Mouse (Mus musculus) MEL (cell line): Measurements from ENCODE around the gene Hoxa9. TPM values are rescaled to one million over a fixed set of nuclear protein-coding genes. Genes with fewer than 3 reads are reported as not detected.

Experiments used
- DNase-seq: peaks from one replicate; pipeline ENCODE4 v3.0.0; 2011; ENCODE audit warnings: low read depth, low spot score
- H3K27ac ChIP-seq: 2 replicates; pipeline ENCODE4 v1.5.1; 2012; ENCODE audit warnings: low read depth, mild to moderate bottlenecking, control low read depth, low read length, moderate library complexity; ENCODE audit not compliant: control insufficient read depth
- H3K27me3 ChIP-seq, 2 experiments: fragments of 150-350 bp in 1 of 2; sonication (generic) in 1 of 2; 2 replicates each; pipeline ENCODE4 v1.6.1; 2012; ENCODE audit warnings: low read length in 2 of 2, mild to moderate bottlenecking in 2 of 2, improper control_type of control experiment in 1 of 2, moderate library complexity in 1 of 2; ENCODE audit not compliant: insufficient read depth in 2 of 2, control insufficient read depth in 1 of 2
- H3K36me3 ChIP-seq, 2 experiments: 2 replicates each; pipeline ENCODE4 v1.6.1; 2012 to 2014; ENCODE audit warnings: low read length in 2 of 2, improper control_type of control experiment in 1 of 2, inconsistent platforms in 1 of 2, mild to moderate bottlenecking in 1 of 2; ENCODE audit not compliant: insufficient read depth in 2 of 2, control insufficient read depth in 1 of 2
- H3K4me1 ChIP-seq, 2 experiments: fragments of 150-350 bp in 1 of 2; sonication (generic) in 1 of 2; 2 replicates each; pipeline ENCODE4 v1.6.1; 2012; ENCODE audit warnings: low read length in 2 of 2, improper control_type of control experiment in 1 of 2, mild to moderate bottlenecking in 1 of 2; ENCODE audit not compliant: insufficient read depth in 2 of 2, control insufficient read depth in 1 of 2
- H3K4me3 ChIP-seq, 2 experiments: fragments of 150-350 bp in 1 of 2; sonication (generic) in 1 of 2; 2 replicates each; pipeline ENCODE4 v1.5.1; 2012; ENCODE audit warnings: low read depth in 2 of 2, low read length in 2 of 2, mild to moderate bottlenecking in 2 of 2, moderate library complexity in 2 of 2, control low read depth in 1 of 2, improper control_type of control experiment in 1 of 2; ENCODE audit not compliant: control insufficient read depth in 1 of 2, insufficient read depth in 1 of 2
- H3K79me2 ChIP-seq: 2 replicates; pipeline ENCODE4 v1.6.1; 2012; ENCODE audit warnings: mild to moderate bottlenecking, low read length, moderate library complexity; ENCODE audit not compliant: control insufficient read depth, poor library complexity, insufficient read depth
- H3K9ac ChIP-seq: 2 replicates; pipeline ENCODE4 v1.6.1; 2012; ENCODE audit warnings: low read depth, mild to moderate bottlenecking, control low read depth, low read length, moderate library complexity; ENCODE audit not compliant: control insufficient read depth, poor library complexity, severe bottlenecking
- H3K9me3 ChIP-seq: fragments of 150-350 bp; sonication (generic); replicated peaks from 2 replicates; pipeline ENCODE4 v1.6.1; 2012; ENCODE audit warnings: mild to moderate bottlenecking, low read length, improper control_type of control experiment, moderate library complexity; ENCODE audit not compliant: insufficient read depth
- CHD1 ChIP-seq: IDR thresholded peaks from 2 replicates; pipeline ENCODE4 v1.6.1; 2012; ENCODE audit warnings: low read depth, mild to moderate bottlenecking, inconsistent platforms, low read length, improper control_type of control experiment
- CHD2 ChIP-seq: IDR thresholded peaks from 2 replicates; pipeline ENCODE4 v1.6.1; 2011; ENCODE audit warnings: low read length, improper control_type of control experiment
- ELF1 ChIP-seq: IDR thresholded peaks from 2 replicates; pipeline ENCODE4 v1.6.1; 2014; ENCODE audit warnings: low read depth, mild to moderate bottlenecking, inconsistent platforms, low read length, improper control_type of control experiment, moderate library complexity
- EP300 ChIP-seq, 2 experiments: IDR thresholded peaks; 2 replicates each; pipeline ENCODE4 v1.6.1; 2011; ENCODE audit warnings: improper control_type of control experiment in 2 of 2, low read length in 2 of 2, low read depth in 1 of 2, mild to moderate bottlenecking in 1 of 2
- ETS1 ChIP-seq: IDR thresholded peaks from 2 replicates; pipeline ENCODE4 v1.6.1; 2012; ENCODE audit warnings: low read depth, mild to moderate bottlenecking, inconsistent platforms, low read length, improper control_type of control experiment, moderate library complexity
- GABPA ChIP-seq: IDR thresholded peaks from 2 replicates; pipeline ENCODE4 v1.6.1; 2012; ENCODE audit warnings: low read depth, mild to moderate bottlenecking, inconsistent platforms, low read length, improper control_type of control experiment, moderate library complexity
- HCFC1 ChIP-seq: IDR thresholded peaks from 2 replicates; pipeline ENCODE4 v1.6.1; 2012; ENCODE audit warnings: low read depth, mild to moderate bottlenecking, inconsistent platforms, low read length, improper control_type of control experiment, moderate library complexity
- JUND ChIP-seq: IDR thresholded peaks from 2 replicates; pipeline ENCODE4 v1.6.1; 2011; ENCODE audit warnings: low read depth, mild to moderate bottlenecking, improper control_type of control experiment, low read length
- MAZ ChIP-seq: IDR thresholded peaks from 2 replicates; pipeline ENCODE4 v1.6.1; 2012; ENCODE audit warnings: low read depth, mild to moderate bottlenecking, inconsistent platforms, low read length, improper control_type of control experiment
- MXI1 ChIP-seq: IDR thresholded peaks from 2 replicates; pipeline ENCODE4 v1.6.1; 2011; ENCODE audit warnings: mild to moderate bottlenecking, low read depth, low read length, improper control_type of control experiment
- NELFE ChIP-seq: IDR thresholded peaks from 2 replicates; pipeline ENCODE4 v1.6.1; 2011; ENCODE audit warnings: low read depth, low read length, improper control_type of control experiment
- POLR2A ChIP-seq, 2 experiments: IDR thresholded peaks; 2 replicates each; pipeline ENCODE4 v1.6.1; 2011 to 2012; ENCODE audit warnings: low read length in 2 of 2, mild to moderate bottlenecking in 2 of 2, control low read depth in 1 of 2, improper control_type of control experiment in 1 of 2, low read depth in 1 of 2, moderate library complexity in 1 of 2; ENCODE audit not compliant: control insufficient read depth in 1 of 2, insufficient read depth in 1 of 2, poor library complexity in 1 of 2
- POLR2AphosphoS5 ChIP-seq: IDR thresholded peaks from 2 replicates; pipeline ENCODE4 v1.6.1; 2012; ENCODE audit warnings: low read depth, borderline replicate concordance, mild to moderate bottlenecking, inconsistent platforms, low read length, moderate library complexity, mixed read lengths
- RAD21 ChIP-seq: IDR thresholded peaks from 2 replicates; pipeline ENCODE4 v1.6.1; 2011; ENCODE audit warnings: mild to moderate bottlenecking, low read depth, low read length, improper control_type of control experiment
- RCOR1 ChIP-seq: IDR thresholded peaks from 2 replicates; pipeline ENCODE4 v1.6.1; 2012; ENCODE audit warnings: low read depth, mild to moderate bottlenecking, inconsistent platforms, low read length, improper control_type of control experiment
- SIN3A ChIP-seq: IDR thresholded peaks from 2 replicates; pipeline ENCODE4 v1.6.1; 2012; ENCODE audit warnings: low read length, improper control_type of control experiment, inconsistent platforms
- SMC3 ChIP-seq: IDR thresholded peaks from 2 replicates; pipeline ENCODE4 v1.6.1; 2011; ENCODE audit warnings: low read depth, low read length, improper control_type of control experiment
- TBP ChIP-seq: IDR thresholded peaks from 2 replicates; pipeline ENCODE4 v1.8.0; 2011; ENCODE audit warnings: low read depth, low read length, improper control_type of control experiment
- TCF12 ChIP-seq: IDR thresholded peaks from 2 replicates; pipeline ENCODE4 v1.6.1; 2014; ENCODE audit warnings: low read depth, mild to moderate bottlenecking, inconsistent platforms, low read length, improper control_type of control experiment, moderate library complexity
- UBTF ChIP-seq: IDR thresholded peaks from 2 replicates; pipeline ENCODE4 v1.6.1; 2012; ENCODE audit warnings: low read depth, mild to moderate bottlenecking, inconsistent platforms, low read length, improper control_type of control experiment, moderate library complexity, borderline replicate concordance; ENCODE audit not compliant: insufficient read depth
- USF1 ChIP-seq: IDR thresholded peaks from 2 replicates; pipeline ENCODE4 v1.6.1; 2014; ENCODE audit warnings: low read depth, mild to moderate bottlenecking, inconsistent platforms, low read length, improper control_type of control experiment, moderate library complexity
- USF2 ChIP-seq, 2 experiments: IDR thresholded peaks; 2 replicates each; pipeline ENCODE4 v1.6.1; 2011 to 2012; ENCODE audit warnings: improper control_type of control experiment in 2 of 2, low read length in 2 of 2, borderline replicate concordance in 1 of 2, inconsistent platforms in 1 of 2, low read depth in 1 of 2, mild to moderate bottlenecking in 1 of 2; ENCODE audit not compliant: insufficient read depth in 1 of 2
- ZMIZ1 ChIP-seq: IDR thresholded peaks from 2 replicates; pipeline ENCODE4 v1.6.1; 2012; ENCODE audit warnings: low read depth, mild to moderate bottlenecking, inconsistent platforms, low read length, improper control_type of control experiment, moderate library complexity
- ZNF384 ChIP-seq: IDR thresholded peaks from 2 replicates; pipeline ENCODE4 v1.6.1; 2012; ENCODE audit warnings: low read depth, mild to moderate bottlenecking, inconsistent platforms, low read length, improper control_type of control experiment
- polyA plus RNA-seq, 2 experiments: library from polyadenylated mRNA; stranded (reverse) in 1 of 2; unstranded in 1 of 2; fragments of >175 nt in 1 of 2; fragments of >200 nt in 1 of 2; gene quantifications; 2 replicates each; pipeline versions ENCODE4 v1.2.1 to v1.2.4; 2012; ENCODE audit warnings: low replicate concordance in 2 of 2, low read depth in 1 of 2; ENCODE audit not compliant: insufficient read length in 2 of 2, insufficient read depth in 1 of 2, missing spikeins in 1 of 2
- total RNA-seq: library from RNA; depleted of rRNA; stranded (reverse); fragments of 300-350 nt; gene quantifications from 2 replicates; pipeline ENCODE4 v1.2.3, GENCODE M21; 2012

Hoxa9 gene
- total and polyA plus RNA-seq, 3 experiments, result not detected

DNA sequence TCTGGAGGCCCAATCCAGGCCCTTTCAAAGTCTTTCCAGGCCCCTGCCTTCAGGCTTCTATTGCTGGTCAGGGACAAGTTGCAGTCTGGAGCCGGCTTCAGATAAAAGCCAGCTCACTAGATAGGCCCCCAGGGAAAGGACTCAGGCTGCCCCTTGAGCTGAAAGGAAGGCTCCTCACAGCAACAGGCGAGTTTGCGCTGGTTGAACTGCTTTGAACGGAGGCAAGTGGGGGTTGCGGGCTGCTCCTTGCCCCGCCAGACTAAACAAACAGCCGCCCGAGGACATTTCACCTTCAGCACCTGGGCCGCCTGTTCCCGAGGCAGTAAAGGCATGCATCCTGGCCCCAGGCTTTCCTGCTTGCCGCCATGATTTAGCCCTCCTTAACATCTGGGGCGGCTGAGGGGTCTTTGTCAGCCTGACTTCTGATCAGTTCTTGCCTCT lies 12.8 kb upstream of the Hoxa9 start:
- DNase-seq, result no peak
- Histone ChIP-seq H3K79me2 (no peaks in the 10 kb centered on the region), H3K9me3 (no peaks in the 10 kb centered on the region), H3K4me3 (no peak overlapping the region), H3K27me3 (no peaks in the 10 kb centered on the region), H3K4me1 (no peaks in the 10 kb centered on the region), H3K27ac (no peak overlapping the region), H3K36me3 (no peaks in the 10 kb centered on the region), H3K9ac (no peak overlapping the region)
- TF ChIP-seq ZMIZ1 (no peak), RAD21 (no peak), ZNF384 (no peak), MAZ (no peak), JUND (no peak), USF2 (IDR thresholded peaks at IDR 0.05; ENCODE audit: borderline replicate concordance in 1 of 2, insufficient read depth in 1 of 2, low read depth in 1 of 2, low read length in 2 of 2) (no peak), USF1 (no peak), TBP (no peak), CHD2 (no peak), ELF1 (no peak), GABPA (no peak)

DNA sequence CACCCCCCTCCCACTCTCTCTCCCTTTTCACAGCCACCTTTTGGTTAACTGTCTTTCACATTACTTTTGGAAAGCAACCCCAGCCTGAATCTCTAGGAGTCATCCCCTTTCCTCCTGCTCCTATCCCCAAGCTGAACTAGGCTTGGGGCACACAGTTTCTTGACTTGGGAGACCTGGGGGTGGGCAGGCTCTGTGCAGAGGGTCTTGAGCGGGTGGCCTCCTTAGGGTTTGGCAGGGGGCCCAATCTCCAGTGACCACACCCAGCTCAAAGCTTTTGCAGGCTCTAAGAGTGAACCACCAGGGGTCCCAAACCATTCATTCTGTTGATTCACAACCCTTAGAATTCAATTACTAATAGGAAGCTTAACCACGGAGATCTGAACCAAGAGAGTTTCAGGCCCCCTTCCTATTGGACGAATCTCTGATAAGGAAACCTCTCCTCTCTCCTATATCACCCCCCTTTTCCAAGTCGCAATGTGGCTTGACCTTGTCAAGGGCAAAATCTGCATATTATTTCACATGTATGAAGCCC lies 12.0 kb upstream of the Hoxa9 start:
- TF ChIP-seq ZNF384 (no peak), RAD21 (no peak), POLR2AphosphoS5 (no peak), TCF12 (no peak), USF1 (no peak), CHD1 (no peak), HCFC1 (no peak), ZMIZ1 (no peak), MAZ (no peak), RCOR1 (no peak), EP300 (IDR thresholded peaks at IDR 0.05; ENCODE audit: low read depth in 1 of 2, low read length in 2 of 2) (no peak), NELFE (no peak), SMC3 (no peak), GABPA (no peak), POLR2A (IDR thresholded peaks at IDR 0.05; ENCODE audit: control insufficient read depth in 1 of 2, insufficient read depth in 1 of 2, low read depth in 1 of 2, low read length in 2 of 2, poor library complexity in 1 of 2) (no peak), MXI1 (no peak), ETS1 (no peak), SIN3A (no peak), UBTF (no peak)
- Histone ChIP-seq H3K79me2 (no peaks in the 10 kb centered on the region), H3K4me1 (no peaks in the 10 kb centered on the region), H3K9me3 (no peaks in the 10 kb centered on the region), H3K4me3 (no peak overlapping the region), H3K9ac (no peak overlapping the region), H3K36me3 (no peaks in the 10 kb centered on the region), H3K27ac (no peak overlapping the region), H3K27me3 (no peaks in the 10 kb centered on the region)
- DNase-seq, result no peak
